Mouse (Mus musculus) heart, postnatal 36 days (tissue): Measurements from ENCODE around the gene Ndfip2. TPM values are rescaled to one million over a fixed set of nuclear protein-coding genes. Genes with fewer than 3 reads are reported as not detected.

ENCODE experiments used
- DNase-seq, 2 experiments: peaks; one replicate each; pipeline ENCODE4 v3.0.0; 2021 to 2022
- intact Hi-C: fragments of 180-260 bp; cut with DNase I; formaldehyde crosslinking; loops from one replicate; pipeline ENCODE4 v1.15.1; 2025
- total RNA-seq, 2 experiments: library from RNA; stranded (reverse); gene quantifications; 2 replicates each; pipeline ENCODE4 v1.2.3; 2021

The Ndfip2 gene
- total RNA-seq, 2 experiments from 2014 or later, result 17.0 to 19.4 TPM

- DNase-seq, result no peak
- intact Hi-C loops, result no loop called here
Observed at GRCm38 (mm10) chr14:105341765-105342164, 83.4 kb downstream of the Ndfip2 start.

GRCm38 (mm10) chr14:105354121-105354520 lies 95.7 kb downstream of the Ndfip2 start:
- DNase-seq, result no peak
- intact Hi-C loops, result no loop called here

Other genes with a start within 250 kb of the Ndfip2 start
- gene Rbm26, start 81.2 kb upstream of the Ndfip2 start, total RNA-seq, result 10 to 100 TPM; 19.0 to 20.5 TPM